Mouse (Mus musculus): ENCODE measurements around the gene Icos. TPM values are rescaled to one million over a fixed set of nuclear protein-coding genes. Genes with fewer than 3 reads are reported as not detected.

The Icos gene
- polyA plus RNA-seq, 1 experiment from 2014 or later, result 0.08 TPM

DNA sequence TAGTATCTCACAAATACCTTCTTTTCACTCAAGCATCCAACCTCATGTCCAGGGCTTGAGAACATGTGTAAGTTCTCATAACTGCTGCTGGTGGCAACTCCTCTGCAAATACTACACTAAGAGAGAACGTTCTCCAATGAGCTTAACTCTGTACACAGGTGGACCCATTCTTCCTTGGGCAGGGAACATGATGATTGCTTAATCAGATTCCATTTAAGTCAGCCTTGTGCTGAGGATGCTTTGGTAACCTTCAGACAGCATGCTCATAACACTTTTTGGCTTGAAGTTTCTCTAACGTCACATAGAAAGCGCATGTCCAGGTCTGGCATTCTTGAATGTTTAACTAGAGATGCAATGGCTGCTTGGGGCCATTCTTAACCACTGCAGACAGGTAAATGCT is 69.6 kb downstream of the Icos start:
- no peak for ATAC-seq (ENCODE audit: low FRiP score)
- H3K4me3 ChIP-seq (replicated peaks), result no peak overlapping the region
- no peaks in the 10 kb centered on the region for H3K36me3 ChIP-seq (replicated peaks)
- no peaks in the 10 kb centered on the region for H3K4me1 ChIP-seq
- H3K9ac ChIP-seq, result no peak overlapping the region
- H3K9me3 ChIP-seq, result no peaks in the 10 kb centered on the region
- WGBS, result 90% methylated on average over 3 of the region's 3 CpGs
- no peak overlapping the region for H3K4me2 ChIP-seq
- H3K27ac ChIP-seq, result no peak overlapping the region
- H3K27me3 ChIP-seq, result no peaks in the 10 kb centered on the region

Other genes with a start within 250 kb of the Icos start
- not detected in 2 replicates for gene Ctla4, start 90.9 kb upstream of the Icos start, polyA plus RNA-seq (2016; fragmentation: Nextera tagmentation; extraction: Ambion mirVana)